Mouse (Mus musculus) bone marrow macrophage, adult 2 months (primary cell): ENCODE measurements around the gene Hivep3.

Experiments
- CTCF ChIP-seq: IDR thresholded peaks from 2 replicates; pipeline ENCODE4 v1.5.1; 2012; ENCODE audit warnings: low read depth, mild to moderate bottlenecking, low read length, moderate library complexity
- POLR2A ChIP-seq: IDR thresholded peaks from 2 replicates; pipeline ENCODE4 v1.6.1; 2012; ENCODE audit warnings: mild to moderate bottlenecking, low read depth, low read length, borderline replicate concordance

- TF ChIP-seq POLR2A (no peak), CTCF (no peak)
These were observed 252.5 kb downstream of the Hivep3 start for GRCm38 (mm10) chr4:119986065-119986464.
